Mouse (Mus musculus) ES-Bruce4 (cell line): ENCODE measurements at regions not wholly inside any gene's neighbourhood (a gene's known extent, or its start where the extent isn't known, plus 50 kb on each side); places are given as distances from the start of the nearest gene placed in this dataset.
A peak's percentile ranks its signal among the peaks of the same experiment; 100 is the strongest.

ENCODE experiments used
- H3K27ac ChIP-seq: 2 replicates; pipeline ENCODE4 v1.5.1; 2012; ENCODE audit warnings: low read length, inconsistent platforms; ENCODE audit not compliant: insufficient read depth
- H3K27me3 ChIP-seq: 2 replicates; pipeline ENCODE4 v1.6.1; 2012; ENCODE audit warnings: mild to moderate bottlenecking, low read length, inconsistent platforms; ENCODE audit not compliant: control insufficient read depth, poor library complexity, insufficient read depth, severe bottlenecking
- H3K36me3 ChIP-seq: 2 replicates; pipeline ENCODE4 v1.6.1; 2012; ENCODE audit warnings: inconsistent platforms, mild to moderate bottlenecking, low read length, moderate library complexity; ENCODE audit not compliant: control insufficient read depth, poor library complexity, insufficient read depth, severe bottlenecking
- H3K4me1 ChIP-seq: one replicate; pipeline ENCODE4 v1.8.1; 2011; ENCODE audit warnings: low read length; ENCODE audit not compliant: control insufficient read depth, insufficient read depth
- H3K4me3 ChIP-seq: 2 replicates; pipeline ENCODE4 v1.5.1; 2011; ENCODE audit warnings: low read depth, mild to moderate bottlenecking, low read length
- H3K9ac ChIP-seq: 2 replicates; pipeline ENCODE4 v1.6.1; 2012; ENCODE audit warnings: low read depth, mild to moderate bottlenecking, inconsistent platforms; ENCODE audit not compliant: poor library complexity, severe bottlenecking
- H3K9me3 ChIP-seq: replicated peaks from 2 replicates; pipeline ENCODE4 v1.6.1; 2012; ENCODE audit warnings: mild to moderate bottlenecking, low read length, inconsistent platforms; ENCODE audit not compliant: control insufficient read depth, poor library complexity, insufficient read depth, severe bottlenecking
- CTCF ChIP-seq: IDR thresholded peaks from one replicate; pipeline ENCODE4 v1.8.1; 2011; ENCODE audit warnings: low read depth, low read length
- EP300 ChIP-seq: IDR thresholded peaks from 2 replicates; pipeline ENCODE4 v1.6.1; 2011; ENCODE audit warnings: low read depth, low read length; ENCODE audit not compliant: insufficient read depth
- POLR2A ChIP-seq: IDR thresholded peaks from one replicate; pipeline ENCODE4 v1.8.1; 2011; ENCODE audit warnings: low read length; ENCODE audit not compliant: insufficient read depth

DNA sequence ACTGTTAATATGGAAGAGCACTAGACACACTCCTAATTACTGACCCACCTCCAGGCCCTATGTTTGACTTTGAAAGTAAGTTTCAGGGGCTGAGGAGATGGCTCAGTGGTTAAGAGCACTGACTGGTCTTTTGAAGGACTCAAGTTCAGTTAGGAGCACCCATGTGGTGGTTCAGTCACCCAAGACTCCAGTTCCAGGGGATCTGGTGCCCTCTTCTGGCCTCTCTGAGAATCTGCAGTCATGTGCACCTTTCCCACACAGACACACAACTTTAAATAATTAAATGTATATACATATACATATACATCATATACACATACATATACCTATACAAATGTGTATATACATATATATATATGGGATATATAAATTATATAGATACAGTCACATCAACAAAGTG is 91.5 kb upstream of the Mvb12b start:
- H3K9me3 ChIP-seq: no peaks in the 10 kb centered on the region
- peak; percentile 60 for TF ChIP-seq CTCF
- no peak for TF ChIP-seq EP300
- H3K9ac ChIP-seq: no peak overlapping the region
- H3K27ac ChIP-seq: no peak overlapping the region
- H3K4me3 ChIP-seq: no peak overlapping the region
- no peaks in the 10 kb centered on the region for H3K36me3 ChIP-seq
- no peaks in the 10 kb centered on the region for H3K27me3 ChIP-seq
- H3K4me1 ChIP-seq: no peaks in the 10 kb centered on the region

DNA sequence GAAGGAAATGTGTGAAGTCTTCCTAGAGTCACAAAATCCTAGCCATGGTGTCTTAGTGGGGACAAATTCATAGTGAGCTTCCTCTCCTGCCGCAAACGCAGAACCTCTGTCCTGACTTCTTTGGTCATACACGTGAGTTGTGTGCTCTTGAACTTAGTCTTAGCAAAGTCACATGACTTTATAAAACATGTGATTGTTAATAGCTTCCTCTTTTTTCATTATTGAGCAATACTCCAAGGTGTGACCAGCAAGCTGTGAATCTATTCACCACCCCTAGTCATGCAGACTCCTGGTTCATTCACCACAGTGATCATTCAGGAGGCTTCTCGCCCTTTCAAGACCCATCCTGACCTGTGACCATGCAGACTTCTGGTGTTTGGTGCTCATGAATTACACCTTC is 90.8 kb upstream of the Mvb12b start:
- H3K4me3 ChIP-seq: no peak overlapping the region
- no peaks in the 10 kb centered on the region for H3K27me3 ChIP-seq
- no peaks in the 10 kb centered on the region for H3K9me3 ChIP-seq
- TF ChIP-seq POLR2A (no peak), EP300 (no peak), CTCF (no peak)
- H3K4me1 ChIP-seq: no peaks in the 10 kb centered on the region
- no peak overlapping the region for H3K27ac ChIP-seq
- no peak overlapping the region for H3K9ac ChIP-seq
- no peaks in the 10 kb centered on the region for H3K36me3 ChIP-seq

DNA sequence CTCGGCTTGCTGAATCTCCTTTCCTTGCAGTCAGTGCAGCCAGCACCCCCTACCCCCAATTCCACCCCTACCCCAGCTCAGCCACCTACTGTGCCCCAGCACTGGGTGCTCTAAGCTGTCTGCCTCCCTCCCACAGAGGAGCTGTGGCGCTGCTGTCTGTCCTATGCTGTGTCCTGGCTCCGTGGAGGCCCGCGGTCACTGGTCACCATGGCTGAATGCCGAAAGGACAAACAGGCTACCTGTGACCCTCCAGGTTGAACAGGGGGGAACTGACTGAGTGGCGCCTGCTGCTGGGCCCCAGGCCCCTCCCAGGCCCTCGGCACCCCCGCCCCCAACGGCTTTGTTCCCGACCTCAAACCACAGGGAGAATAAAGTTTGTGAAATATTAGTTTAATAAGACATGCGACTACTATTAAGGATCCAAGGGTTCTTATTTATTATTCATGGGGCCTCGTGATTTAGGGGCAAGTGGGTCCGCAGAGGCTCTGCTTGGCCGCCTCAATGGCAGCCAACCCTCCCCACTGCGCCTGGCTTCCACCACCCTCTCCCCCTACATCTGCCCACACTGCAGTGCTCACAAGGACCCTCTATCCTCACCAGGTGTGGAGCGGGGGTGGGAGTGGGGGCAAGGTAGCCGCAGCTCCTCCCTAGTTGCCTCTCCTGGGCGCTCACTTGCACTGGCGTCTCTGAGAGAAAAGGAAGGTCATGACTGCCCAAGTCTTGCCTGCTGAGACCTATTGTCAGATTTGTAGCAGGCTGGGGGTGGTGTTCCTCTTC is 90.0 kb upstream of the Mvb12b start:
- TF ChIP-seq POLR2A: no peak
- TF ChIP-seq CTCF: no peak
- no peak for TF ChIP-seq EP300
- Histone ChIP-seq H3K4me1 (no peaks in the 10 kb centered on the region), H3K36me3 (no peaks in the 10 kb centered on the region), H3K4me3 (peak overlapping the region; percentile 25; the same call in 1 of the 2 replicates), H3K27ac (no peak overlapping the region), H3K9me3 (no peaks in the 10 kb centered on the region), H3K9ac (no peak overlapping the region), H3K27me3 (no peaks in the 10 kb centered on the region)

DNA sequence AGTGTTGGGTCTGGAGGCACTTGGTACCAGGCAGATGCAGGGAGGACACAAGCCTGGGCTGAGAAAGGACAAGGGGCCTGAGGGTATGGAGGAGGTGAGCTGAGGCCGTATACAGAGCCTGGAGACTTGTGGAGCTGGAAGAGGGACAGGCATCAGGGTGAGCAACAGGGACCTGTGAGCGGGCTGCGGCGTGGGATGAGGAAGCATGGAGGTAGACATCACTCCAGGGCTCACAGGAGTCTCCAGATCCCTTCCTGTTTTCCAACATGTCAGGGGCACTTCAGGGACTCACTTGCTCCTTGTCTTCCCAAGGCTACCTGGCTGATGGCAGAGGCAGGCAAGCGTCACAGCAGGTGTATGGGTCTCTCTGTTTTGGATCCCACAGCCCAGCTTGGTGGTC is 89.4 kb upstream of the Mvb12b start:
- no peaks in the 10 kb centered on the region for H3K36me3 ChIP-seq
- H3K9ac ChIP-seq: no peak overlapping the region
- H3K27ac ChIP-seq: no peak overlapping the region
- TF ChIP-seq CTCF: no peak
- TF ChIP-seq EP300: no peak
- no peaks in the 10 kb centered on the region for H3K4me1 ChIP-seq
- no peak overlapping the region for H3K4me3 ChIP-seq
- H3K27me3 ChIP-seq: no peaks in the 10 kb centered on the region
- H3K9me3 ChIP-seq: no peaks in the 10 kb centered on the region

DNA sequence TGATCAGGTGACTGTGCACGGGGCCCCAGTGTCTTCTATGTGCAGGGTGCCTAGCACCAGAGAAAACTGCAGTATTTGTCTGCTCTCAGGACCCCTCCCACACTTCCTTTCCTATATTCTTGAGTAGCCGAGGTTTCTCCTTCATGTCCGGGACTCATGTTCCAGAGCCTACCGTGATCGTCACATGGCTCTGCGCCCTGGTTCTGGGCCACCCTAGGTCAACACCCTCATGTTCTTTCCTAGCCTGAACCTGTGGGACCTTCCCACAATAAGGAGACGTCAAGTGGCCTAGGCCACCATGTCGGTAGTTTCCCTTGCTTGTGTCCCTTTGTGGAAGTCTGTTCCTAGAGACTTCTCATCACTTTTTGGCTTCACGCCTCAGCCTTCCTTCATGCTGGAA is 88.4 kb upstream of the Mvb12b start:
- Histone ChIP-seq H3K4me1 (no peaks in the 10 kb centered on the region), H3K9me3 (no peaks in the 10 kb centered on the region), H3K27ac (no peak overlapping the region), H3K4me3 (peak overlapping the region; percentile 68), H3K27me3 (no peaks in the 10 kb centered on the region), H3K9ac (no peak overlapping the region), H3K36me3 (no peaks in the 10 kb centered on the region)
- TF ChIP-seq CTCF (no peak), POLR2A (no peak), EP300 (no peak)

DNA sequence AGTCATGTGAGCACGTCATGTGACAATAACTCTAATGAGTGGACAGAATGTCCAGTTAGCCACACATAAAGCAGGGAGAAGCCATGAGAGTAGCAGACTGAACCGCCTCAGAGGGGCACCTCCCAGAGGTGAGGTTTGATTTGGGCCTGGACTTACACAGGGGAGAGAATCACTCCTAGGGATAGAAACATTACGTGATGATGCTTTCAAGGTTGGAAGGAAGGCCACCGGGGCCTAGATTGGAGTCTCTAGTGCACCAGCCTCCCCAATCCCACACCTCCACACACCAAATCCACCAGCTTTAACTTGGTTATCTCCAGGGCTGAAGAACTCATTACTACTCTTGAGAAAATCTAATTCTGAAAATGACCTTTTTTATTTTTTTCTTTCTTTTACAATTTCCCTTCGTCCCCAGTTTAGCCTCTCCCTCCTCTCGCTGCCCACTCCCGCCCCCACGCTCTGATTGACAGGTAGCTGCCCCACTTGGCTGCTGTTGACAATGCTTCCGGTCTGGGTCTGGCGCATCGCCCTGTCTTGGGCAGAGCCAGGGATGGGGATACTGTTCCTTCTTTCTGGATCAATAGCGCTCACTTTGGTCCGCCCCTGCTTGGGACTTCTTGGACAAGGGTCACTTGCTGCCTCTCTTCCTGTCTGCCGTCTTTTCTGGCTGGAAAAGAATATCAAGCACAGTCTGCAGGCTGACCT is 87.8 kb upstream of the Mvb12b start:
- Histone ChIP-seq H3K9ac (no peak overlapping the region), H3K4me1 (no peaks in the 10 kb centered on the region), H3K36me3 (no peaks in the 10 kb centered on the region), H3K27ac (no peak overlapping the region), H3K27me3 (no peaks in the 10 kb centered on the region), H3K4me3 (peak overlapping the region; percentile 68), H3K9me3 (no peaks in the 10 kb centered on the region)
- TF ChIP-seq POLR2A (no peak), CTCF (no peak)
